Mouse (Mus musculus) thymus, postnatal 4 days (tissue): Measurements from ENCODE around the gene Hspa1a.
"Not testable (repeated sequence)": the region's sequence is repeated elsewhere in the genome, so short reads cannot be mapped to it uniquely, and the experiment has no call there.

ENCODE experiments used
- DNase-seq: peaks from one replicate; pipeline ENCODE4 v3.0.0; 2021

Hspa1a gene

GRCm38 (mm10) chr17:34972069-34972749, at the start of gene Hspa1a, which contains the start of gene Hspa1l:
Gene Hspa1a, minus strand, starts transcription at chr17:34972156.
Gene Hspa1l, plus strand, starts transcription at chr17:34972703.
- peak; percentile 66 for DNase-seq

GRCm38 (mm10) chr17:35021163-35021808, 49.3 kb upstream of the Hspa1a start:
- DNase-seq, result peak; percentile 97

GRCm38 (mm10) chr17:35020551-35020950, 48.6 kb upstream of the Hspa1a start:
- no peak for DNase-seq

GRCm38 (mm10) chr17:35019894-35020293, 47.9 kb upstream of the Hspa1a start:
- DNase-seq, result no peak

GRCm38 (mm10) chr17:35018171-35018570, 46.2 kb upstream of the Hspa1a start:
- no peak for DNase-seq

- no peak for DNase-seq
These were observed 45.7 kb upstream of the Hspa1a start for GRCm38 (mm10) chr17:35017706-35018030.

GRCm38 (mm10) chr17:35016791-35017705, 45.1 kb upstream of the Hspa1a start:
- peak; percentile 52 for DNase-seq

- no peak for DNase-seq
These were observed 44.4 kb upstream of the Hspa1a start, which contains the start of gene Vwa7 for GRCm38 (mm10) chr17:35016376-35016775. Gene Vwa7, plus strand, starts transcription at chr17:35016579.

- no peak for DNase-seq
These were observed 43.3 kb upstream of the Hspa1a start for GRCm38 (mm10) chr17:35015296-35015695.

GRCm38 (mm10) chr17:35013221-35013620, 41.3 kb upstream of the Hspa1a start:
- DNase-seq, result no peak

GRCm38 (mm10) chr17:35012430-35012829, 40.5 kb upstream of the Hspa1a start:
- no peak for DNase-seq

- no peak for DNase-seq
These were observed 39.5 kb upstream of the Hspa1a start for GRCm38 (mm10) chr17:35011440-35011839.

GRCm38 (mm10) chr17:35009586-35009985, 37.6 kb upstream of the Hspa1a start:
- no peak for DNase-seq

GRCm38 (mm10) chr17:35007387-35007991, 35.5 kb upstream of the Hspa1a start:
- DNase-seq, result no peak

GRCm38 (mm10) chr17:35005902-35006301, 33.9 kb upstream of the Hspa1a start:
- DNase-seq, result not testable (repeated sequence)

- no peak for DNase-seq
These were observed 33.2 kb upstream of the Hspa1a start for GRCm38 (mm10) chr17:35005158-35005557.

- no peak for DNase-seq
These were observed 32.2 kb upstream of the Hspa1a start for GRCm38 (mm10) chr17:35004075-35004717.

- no peak for DNase-seq
These were observed 31.3 kb upstream of the Hspa1a start for GRCm38 (mm10) chr17:35003022-35003838.

GRCm38 (mm10) chr17:35002153-35002865, 30.4 kb upstream of the Hspa1a start:
- DNase-seq, result no peak

- peak; percentile 64 for DNase-seq
These were observed 29.6 kb upstream of the Hspa1a start for GRCm38 (mm10) chr17:35001452-35002152.
